Mouse (Mus musculus) CD4-positive, CD25-positive, alpha-beta regulatory T cell, adult 2 months (primary cell): ENCODE results near the gene 2210016F16Rik.
A peak's percentile ranks its signal among the peaks of the same experiment; 100 is the strongest.
"Not testable (repeated sequence)": the region's sequence is repeated elsewhere in the genome, so short reads cannot be mapped to it uniquely, and the experiment has no call there.

Experiments
- DNase-seq: peaks from one replicate; pipeline ENCODE4 v3.0.0-alpha.2; 2012; ENCODE audit warnings: low read depth, low spot score

Gene 2210016F16Rik

DNA sequence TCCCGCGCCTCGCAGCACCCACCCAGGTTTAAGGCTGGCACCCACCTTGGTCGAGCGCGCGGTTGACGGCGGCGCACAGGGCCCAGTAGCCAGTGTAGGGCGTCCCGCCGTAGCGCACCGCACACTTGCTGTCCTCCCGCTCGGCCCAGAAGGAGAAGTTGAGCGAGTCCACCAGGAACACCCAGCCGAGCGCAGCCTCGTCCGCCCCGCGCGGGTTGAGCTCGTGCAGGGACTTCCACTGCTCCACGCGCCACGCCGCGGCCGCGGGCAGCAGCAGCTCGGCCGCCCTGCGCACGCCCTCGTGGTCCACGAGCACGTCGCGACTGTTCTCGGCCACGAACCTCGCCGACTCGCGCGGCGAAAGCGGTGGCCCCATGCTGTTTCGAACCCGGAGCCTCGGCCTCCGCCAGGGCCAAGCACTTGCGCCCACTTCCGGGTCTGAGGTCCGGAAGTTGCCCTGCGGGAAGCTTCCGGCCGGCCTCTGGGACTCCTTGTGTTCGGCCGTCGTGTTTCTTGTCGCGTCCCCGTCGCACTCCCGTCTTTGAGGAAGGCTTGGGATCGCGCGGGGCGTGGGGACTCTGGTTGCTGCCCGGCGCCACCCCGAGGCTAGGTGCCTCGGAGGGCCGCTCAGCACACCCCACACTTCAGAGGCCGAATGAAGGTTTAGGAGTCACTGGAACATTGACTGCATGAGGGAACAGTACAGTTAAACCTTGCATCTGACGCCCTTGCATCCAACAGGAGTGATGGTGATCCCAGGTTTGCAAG, at the start of gene 2210016F16Rik:
Gene 2210016F16Rik, minus strand, starts transcription at position 447 of the 768 bp plus-strand sequence.
- peak; percentile 70 for DNase-seq

DNA sequence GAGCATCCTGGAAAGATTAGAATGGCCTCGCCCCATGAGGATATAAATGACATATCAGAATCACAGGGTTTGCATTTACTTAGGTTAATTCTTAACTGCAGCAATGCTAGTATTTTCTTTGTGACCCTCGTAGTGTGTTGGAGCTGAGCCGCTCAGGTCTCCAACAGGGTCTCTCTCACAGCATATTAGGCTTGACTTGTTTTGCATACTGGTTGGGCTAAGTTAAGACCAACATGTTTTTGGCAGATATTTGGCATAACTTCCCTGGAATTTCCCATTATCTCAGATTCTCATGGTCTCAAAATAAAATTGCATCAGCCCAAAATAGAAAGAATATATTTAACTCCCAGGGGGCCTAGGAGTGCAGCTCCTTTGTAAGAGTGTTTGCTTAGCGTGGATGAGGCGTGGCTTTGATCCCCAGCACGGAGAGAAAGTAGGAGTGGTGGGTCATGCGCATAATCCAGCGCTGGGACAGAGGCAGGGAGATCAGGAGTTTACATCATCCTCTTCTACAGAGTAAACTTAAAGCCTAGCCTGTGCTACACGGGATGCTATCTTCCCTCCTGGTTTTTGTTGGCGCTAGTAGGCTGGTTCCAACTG, 38.1 kb upstream of the 2210016F16Rik start:
- no peak for DNase-seq

DNA sequence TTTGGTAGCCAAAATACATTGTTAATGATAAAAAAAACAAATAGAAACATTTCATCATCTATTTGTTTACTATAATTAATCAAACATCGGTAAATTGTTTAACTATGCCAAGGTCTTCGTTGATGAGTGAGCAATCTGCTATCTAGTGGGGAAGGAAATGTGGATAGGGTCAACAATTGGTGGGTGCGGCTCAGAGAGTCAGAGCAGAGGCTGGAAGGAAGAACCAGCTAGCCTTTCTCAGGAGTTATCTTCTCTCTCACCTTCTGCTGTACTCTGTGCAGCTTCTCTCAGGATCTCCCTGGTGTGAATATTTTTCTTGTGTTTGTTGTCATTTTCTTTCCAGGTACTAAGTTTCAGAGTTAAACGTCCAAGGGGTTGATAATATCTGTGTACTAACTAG, 37.2 kb upstream of the 2210016F16Rik start:
- DNase-seq, result no peak

DNA sequence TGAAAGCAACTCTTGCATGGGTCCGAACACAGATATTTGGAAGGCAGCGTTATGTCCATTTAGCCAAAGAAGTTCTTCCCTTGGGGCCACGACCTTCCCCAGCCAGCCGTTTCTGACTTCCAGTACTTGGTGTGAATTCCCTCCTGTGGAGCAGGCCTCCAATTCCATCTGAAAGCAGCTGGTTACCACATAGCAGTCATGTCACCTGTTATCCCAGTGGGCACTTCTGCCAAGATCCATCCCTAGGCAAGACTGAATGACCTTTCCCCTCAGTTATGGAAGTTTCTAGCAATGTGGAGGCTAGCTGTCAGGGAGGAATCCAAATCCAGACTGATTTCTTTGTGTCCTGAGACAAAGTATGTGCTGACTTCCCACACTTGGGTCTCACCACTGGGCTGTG, 36.0 kb upstream of the 2210016F16Rik start:
- DNase-seq, result no peak

DNA sequence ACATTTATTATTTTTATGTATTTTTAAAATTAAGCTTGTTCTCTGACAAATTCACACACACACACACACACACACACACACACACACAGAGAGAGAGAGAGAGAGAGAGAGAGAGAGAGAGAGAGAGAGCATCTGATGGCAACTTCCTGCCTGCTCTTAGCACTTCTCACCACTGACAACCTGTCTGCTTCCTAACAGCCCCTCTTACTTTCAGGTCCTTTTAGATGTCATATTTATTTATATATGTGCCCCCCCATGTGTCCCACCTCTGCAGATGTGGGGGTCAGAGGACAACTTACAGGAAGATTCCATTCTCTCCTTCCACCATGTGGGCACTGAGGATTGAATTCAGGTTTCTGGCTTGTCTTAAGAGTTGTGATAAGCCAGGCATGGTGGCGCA, 34.2 kb upstream of the 2210016F16Rik start:
- no peak for DNase-seq

DNA sequence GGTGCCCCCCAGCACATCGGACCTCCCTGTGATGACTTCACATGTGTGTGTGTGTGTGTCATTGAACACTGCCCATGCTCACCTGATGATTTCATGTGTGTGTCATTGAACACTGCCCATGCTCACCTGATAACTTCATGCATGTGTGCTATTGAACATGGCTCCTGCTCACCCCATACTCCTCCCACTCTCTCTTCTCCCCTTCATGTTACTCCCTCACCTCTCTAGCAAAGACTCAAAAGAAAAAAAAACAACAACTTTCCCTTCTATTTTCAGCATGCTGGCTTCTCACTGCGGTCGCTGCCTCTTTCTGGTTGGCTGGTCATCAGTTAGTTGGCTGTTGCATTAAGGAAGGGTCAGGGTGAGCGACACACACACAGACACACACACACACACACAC, 33.6 kb upstream of the 2210016F16Rik start:
- no peak for DNase-seq

DNA sequence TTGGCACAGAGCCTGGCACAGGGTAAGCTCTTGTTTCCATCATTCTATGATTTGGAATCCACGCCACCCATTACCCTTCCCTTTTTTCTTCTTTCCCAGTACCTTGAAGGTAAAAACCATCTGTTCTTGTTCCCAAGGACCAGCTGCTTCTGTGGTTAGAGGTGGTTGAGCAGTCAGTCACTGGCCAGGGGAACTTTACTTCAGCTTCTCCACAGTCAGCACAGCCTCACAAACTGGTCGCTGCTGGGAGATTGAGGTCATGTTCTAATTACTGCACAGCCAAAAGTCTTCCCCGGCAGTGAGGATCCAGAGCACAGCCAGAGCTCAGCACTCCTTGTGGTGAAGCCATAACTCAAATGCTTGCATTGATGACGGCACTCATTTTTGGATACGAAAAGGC, 30.8 kb upstream of the 2210016F16Rik start:
- no peak for DNase-seq

DNA sequence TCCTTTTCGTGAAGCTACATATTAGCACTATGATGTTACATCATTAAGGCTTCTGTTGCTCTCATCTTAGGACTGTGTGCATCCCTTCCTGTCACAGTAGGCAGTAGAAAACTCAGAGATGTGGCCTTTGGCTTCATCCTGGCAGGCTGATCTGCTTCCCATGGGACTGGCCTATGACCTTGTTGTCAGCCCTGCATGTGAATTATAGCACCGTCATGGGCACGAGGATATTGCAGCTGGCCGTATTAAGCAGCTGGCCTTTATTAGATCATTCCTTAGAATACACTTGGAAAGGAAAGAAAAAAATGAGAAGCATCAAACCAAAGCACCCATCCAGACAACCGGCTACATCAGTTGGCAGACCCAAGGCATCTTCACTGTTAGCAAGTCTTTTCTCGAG, 30.3 kb upstream of the 2210016F16Rik start:
- no peak for DNase-seq

DNA sequence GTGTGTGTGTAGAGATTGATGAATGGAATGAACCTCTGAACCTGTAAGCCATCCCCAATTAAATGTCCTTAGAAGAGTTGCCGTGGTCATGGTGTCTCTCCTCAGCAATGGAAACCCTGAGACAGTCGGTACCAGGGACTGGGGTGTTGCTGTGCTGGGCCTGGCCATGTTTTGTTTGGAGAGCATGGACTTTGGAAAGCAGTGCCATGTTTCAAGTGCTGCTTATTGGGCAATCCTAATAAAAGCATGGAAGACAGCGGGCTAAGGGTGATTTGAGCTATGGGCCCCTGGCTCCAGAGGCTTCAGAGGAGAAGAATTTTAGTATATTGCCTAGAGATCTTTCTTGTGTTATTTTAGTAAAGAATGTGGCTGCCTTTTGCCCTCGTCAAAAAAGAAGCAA, 26.0 kb upstream of the 2210016F16Rik start:
- DNase-seq, result no peak

DNA sequence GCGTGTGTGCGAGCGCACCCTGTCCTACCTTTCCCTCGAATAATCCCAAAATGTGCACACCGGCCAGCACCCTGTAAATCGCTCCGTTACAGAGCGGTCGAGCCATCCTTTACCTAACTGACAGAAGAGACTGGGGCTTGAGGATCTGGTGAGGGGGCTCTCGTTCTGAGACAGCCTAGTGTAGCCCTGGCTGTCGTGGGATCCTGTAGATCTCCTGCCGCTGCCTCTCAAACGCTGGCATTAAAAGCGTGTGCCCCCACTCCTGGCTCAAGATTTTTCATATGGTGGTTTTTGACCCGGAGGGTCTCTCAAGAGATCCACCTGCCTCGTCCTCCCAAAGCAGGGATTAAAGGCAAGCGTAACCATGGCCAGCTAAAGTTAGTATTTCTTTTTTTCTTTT, 18.2 kb upstream of the 2210016F16Rik start, which contains the start of gene Hnrnpk:
Gene Hnrnpk, minus strand, starts transcription at position 101 of the 400 bp plus-strand sequence.
- DNase-seq, result not testable (repeated sequence)

DNA sequence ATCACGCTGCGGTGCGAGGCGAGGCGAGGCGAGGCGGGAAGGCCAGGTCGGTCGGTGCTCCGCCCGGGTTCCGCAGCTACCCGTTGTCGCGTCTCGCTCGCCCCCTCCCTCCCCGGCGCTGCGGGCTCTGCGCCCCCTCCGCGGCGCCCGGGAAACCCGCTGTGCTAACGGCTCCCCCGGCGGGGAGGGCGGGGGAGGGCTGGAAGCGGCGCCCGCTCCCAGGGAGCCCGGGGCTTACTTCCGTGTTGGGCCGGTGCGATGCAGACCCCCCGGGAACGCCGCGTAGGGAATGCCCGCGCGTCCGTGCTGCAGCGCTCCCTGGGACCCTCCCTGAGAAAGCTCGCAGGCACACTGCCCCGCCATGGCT, 17.7 kb upstream of the 2210016F16Rik start:
- no peak for DNase-seq

DNA sequence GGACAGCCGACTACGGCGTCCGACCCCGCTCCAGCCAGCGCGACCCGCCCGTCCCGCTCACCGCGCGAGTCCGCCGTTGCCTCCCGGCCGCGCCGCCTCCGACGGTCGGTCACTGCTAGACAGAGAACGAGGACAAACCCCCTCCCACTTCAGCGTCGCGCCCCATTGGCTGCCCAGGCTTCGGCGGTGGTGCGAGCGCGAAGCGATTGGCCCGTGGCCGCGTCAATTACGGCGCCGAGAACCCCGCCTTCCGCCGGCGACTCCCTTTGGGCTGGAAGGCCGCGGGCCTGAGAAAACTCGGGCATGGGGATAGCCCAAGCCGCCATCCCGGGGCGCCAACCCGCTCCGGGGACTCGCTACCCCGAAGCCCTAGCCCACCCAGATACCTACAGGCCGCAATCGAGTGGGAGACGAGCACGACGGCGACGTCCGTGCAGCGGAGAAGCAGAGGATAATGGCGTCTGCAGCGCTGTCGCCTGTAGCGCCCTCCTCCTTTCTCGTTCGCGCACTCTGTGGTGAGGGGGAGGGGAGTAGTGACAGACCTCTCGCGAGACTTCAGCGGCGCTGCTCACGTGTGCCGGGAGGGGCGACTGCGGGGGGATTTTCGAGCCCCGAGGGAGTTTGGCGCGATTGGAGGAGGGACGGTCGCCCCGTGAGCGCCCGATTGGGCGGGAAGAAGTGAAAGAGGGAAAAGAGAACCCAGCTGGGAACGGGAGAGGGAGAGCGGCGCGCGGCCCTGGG, 17.1 kb upstream of the 2210016F16Rik start, which contains the start of gene Rmi1:
Gene Rmi1, plus strand, starts transcription at position 246 of the 741 bp plus-strand sequence.
- DNase-seq, result peak; percentile 99

DNA sequence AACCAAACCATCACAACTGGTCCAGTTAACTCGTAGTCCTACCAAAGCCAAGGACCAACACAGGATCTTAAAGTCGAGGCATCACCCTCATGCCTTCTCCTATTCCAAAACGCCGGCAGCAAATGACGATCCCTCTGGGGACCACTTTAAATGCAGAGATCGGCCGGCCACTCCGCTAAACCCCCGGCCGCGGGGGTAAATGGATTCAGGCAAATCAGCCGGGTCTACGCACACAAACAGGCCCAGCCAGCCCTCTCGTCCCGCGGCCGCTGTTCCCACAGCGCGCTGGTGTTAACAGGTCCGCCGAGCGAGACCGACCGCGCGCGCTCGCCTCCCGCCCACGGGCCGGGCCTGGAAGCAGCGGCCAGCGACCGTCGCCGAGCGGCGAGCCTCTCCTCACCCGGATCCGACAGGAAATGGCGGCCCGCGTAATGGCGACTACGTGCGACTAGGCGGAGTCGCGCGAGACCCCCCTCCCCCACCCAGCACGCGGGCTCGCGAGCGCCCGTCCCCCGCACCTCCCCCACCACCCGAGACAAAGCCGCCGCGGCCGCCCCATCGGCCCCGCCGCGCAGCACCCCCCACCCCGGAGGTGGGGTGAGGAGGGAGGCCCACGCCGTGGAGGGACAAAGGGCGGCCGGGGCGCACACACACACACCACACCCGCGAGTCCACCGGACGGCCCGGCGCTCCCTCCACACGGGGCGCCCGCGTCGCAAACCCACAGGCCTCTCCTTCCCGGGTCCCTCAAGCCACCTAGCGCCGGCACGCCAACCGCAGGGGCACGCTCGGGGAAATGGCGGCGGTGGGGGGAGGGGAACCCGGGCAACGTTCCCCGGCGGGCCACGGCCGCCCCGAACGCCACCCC, 16.3 kb upstream of the 2210016F16Rik start:
- peak; percentile 92 for DNase-seq

DNA sequence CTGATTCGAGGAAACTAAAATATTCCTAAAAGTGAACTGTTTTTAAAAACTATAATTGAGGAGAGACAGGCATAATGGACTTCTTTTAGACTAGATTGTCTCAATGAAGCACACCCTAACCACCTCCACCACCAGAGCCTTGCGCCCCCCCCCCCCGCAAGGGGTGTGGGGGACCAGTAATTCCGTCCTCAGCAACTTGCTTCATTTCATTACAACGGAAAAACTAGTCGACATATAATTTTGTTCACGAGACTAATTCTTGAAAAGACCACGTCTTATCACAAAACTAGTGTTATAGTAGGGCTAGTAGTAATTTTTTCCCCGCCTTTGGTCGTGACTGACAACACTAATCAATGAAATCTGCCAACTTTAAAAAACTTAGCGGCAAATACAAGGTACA, 15.6 kb upstream of the 2210016F16Rik start:
- peak; percentile 39 for DNase-seq

DNA sequence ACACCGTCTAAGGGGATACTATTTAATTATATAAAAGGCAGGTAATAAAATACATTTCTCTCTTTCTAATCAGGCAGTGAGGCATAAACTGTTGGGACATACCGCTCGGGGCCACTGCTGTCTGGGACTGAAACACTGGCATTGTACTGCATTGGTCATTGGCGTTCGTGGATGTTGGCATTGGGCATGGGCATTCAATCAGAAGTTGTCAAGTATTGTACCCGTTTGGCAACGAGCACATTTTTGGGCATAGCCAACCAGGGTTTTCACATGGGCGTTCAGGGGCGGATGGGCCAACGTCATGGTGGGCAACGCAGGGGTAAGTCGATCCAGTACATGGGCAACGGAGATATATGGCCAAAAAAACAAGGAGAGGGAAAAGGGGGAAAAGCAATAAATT, 12.6 kb upstream of the 2210016F16Rik start:
- no peak for DNase-seq

DNA sequence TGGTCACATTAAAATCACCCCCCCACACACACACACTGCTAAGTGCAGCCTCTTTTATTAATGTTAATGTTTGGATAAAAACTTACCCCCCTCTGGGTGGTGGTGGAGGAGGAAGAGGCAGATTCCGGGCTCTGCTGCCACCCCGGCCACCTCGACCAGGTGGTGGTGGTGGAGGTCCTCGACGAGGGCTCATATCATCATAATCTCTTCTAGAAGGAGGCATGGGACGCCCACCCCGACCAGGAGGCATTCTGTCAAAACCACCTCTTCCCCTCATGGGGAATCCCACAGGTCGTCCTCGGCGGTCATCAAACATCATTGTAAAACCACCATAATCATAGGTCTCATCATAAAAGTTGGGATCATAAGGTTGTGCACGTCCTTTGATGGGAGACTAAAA, 9.4 kb upstream of the 2210016F16Rik start:
- not testable (repeated sequence) for DNase-seq

DNA sequence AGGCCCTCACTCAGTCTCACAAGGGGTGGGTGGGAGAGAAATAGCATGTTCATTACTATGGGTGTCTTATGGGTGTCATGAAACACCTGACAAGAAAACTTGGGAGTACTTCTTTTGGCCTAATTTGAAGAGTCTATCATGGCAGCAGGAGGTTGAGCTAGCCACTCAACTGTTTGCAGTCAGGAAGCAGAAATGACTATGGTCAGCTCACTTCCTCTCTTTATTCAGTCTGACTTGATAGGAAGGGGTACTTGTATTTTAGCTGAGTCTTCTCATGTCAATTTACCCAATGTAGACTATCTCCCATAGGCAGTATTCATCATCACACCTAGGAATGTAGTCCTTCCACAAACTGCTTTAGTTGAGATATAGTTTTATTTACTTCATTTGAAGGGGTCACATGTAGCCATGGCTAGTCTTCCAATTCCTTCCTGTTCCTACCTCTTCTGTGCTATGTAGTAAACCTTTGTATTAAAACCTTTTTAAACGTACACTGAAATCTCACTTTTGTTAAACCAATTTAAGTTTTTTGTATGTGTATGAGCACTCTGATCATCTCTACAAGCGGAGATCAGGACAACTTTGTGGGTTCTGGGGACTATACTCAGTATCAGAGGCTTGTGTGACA, 4.4 kb upstream of the 2210016F16Rik start:
- no peak for DNase-seq

DNA sequence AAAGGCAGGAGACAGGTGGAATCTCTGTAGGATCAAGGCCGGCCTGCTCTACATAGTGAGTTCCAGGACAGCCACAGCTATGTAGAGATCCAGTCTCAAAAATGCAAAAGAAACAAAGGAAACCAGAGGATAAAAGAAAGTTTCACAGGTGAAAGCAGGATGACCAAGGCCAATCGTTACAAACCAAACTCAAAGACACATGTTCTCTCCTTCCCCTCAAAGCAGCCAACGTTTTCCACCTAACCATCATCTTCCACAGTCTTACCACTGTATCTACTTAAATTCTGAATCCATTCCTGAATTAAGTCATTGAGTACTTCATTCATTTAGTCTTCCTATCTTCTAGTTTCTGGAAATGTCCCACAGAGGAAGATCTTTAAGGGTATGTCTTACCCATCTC, 3.4 kb upstream of the 2210016F16Rik start:
- DNase-seq, result no peak

DNA sequence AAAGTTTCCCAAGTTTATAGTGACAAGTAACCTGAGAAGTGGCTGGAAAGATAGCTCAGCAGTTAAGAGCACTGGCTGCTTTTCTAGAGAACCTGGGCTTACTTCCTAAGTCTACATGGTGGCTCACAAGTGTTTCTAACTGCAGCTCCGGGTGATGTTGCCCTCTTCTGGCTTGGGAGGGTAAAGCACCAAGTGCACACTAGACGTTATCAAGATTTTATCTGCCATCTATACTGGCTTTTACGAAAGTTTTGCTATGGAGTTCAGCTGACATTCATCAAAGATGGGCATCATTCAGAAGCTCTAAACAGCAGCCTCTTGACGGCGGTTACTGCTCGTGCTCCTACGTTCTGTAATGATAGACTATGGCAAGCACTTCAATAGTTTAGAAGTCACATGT, 2.9 kb upstream of the 2210016F16Rik start:
- DNase-seq, result peak; percentile 91

DNA sequence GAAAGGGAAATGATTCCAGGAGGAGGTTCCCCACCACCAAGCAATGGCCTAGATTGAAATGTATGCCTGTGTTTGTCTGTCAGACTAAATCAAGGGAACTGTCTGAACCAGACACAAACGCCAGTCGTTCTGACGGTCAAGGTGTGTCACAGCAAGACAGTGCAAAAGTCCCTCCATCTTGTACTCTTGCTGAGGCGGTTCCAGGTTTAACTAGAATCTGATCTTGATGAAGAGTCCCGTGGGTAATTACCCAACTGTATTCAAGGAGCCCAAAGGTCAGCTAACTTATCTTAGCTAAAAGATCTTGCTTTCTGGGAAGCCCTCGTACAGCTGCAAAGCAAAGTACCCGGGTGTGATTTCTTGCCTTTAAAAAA, 509 bp upstream of the 2210016F16Rik start:
- no peak for DNase-seq

DNA sequence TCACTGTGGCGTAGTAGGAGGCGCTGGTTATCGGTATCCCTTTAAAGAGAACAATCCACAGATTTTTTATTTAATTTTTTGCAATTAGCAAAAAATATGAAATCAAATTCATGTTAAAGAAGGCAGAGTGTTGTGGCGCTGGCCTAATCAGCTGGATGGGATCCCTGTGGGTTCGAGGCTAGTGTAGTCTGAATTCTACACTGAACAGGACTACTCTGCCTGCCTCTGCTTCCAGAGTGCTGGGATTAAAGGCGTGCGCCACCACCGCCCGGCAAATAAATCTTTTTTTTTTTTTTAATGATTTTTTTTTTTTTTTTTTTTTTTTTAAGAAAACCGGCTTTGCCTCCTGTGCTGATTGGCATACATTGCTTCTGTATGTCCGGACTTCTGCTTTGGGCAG, 654 bp downstream of the 2210016F16Rik start:
- no peak for DNase-seq
